Mouse (Mus musculus) stomach, embryonic 15.5 days (tissue): Measurements from ENCODE around the gene Casp2. TPM values are rescaled to one million over a fixed set of nuclear protein-coding genes. Genes with fewer than 3 reads are reported as not detected.

Source experiments
- ATAC-seq: fragments of 200-750 bp; cut with Nextera tagmentation; 2 replicates; pipeline ENCODE4 v1.8.0; 2017; ENCODE audit warnings: low read depth, moderate number of reproducible peaks, moderate TSS enrichment; ENCODE audit not compliant: insufficient read depth, low FRiP score
- H3K27ac ChIP-seq: fragments of 300-500 bp; sonication (generic); 2 replicates; pipeline ENCODE4 v1.5.1; 2015; ENCODE audit warnings: mild to moderate bottlenecking, inconsistent platforms
- H3K27me3 ChIP-seq: fragments of 300-500 bp; sonication (generic); replicated peaks from 2 replicates; pipeline ENCODE4 v1.6.1; 2015; ENCODE audit warnings: inconsistent platforms
- H3K36me3 ChIP-seq: fragments of 300-500 bp; sonication (generic); 2 replicates; pipeline ENCODE4 v1.6.1; 2015; ENCODE audit warnings: inconsistent platforms
- H3K4me1 ChIP-seq: fragments of 300-500 bp; sonication (generic); 2 replicates; pipeline ENCODE4 v1.6.1; 2015; ENCODE audit warnings: inconsistent platforms
- H3K4me2 ChIP-seq: fragments of 300-500 bp; sonication (generic); 2 replicates; pipeline ENCODE4 v1.6.1; 2015; ENCODE audit warnings: mild to moderate bottlenecking, inconsistent platforms
- H3K4me3 ChIP-seq: fragments of 300-500 bp; sonication (generic); replicated peaks from 2 replicates; pipeline ENCODE4 v1.5.1; 2015; ENCODE audit warnings: inconsistent platforms
- H3K9ac ChIP-seq: fragments of 300-500 bp; sonication (generic); 2 replicates; pipeline ENCODE4 v1.6.1; 2015; ENCODE audit warnings: inconsistent platforms
- H3K9me3 ChIP-seq: fragments of 300-500 bp; sonication (generic); 2 replicates; pipeline ENCODE4 v1.6.1; 2016; ENCODE audit warnings: inconsistent platforms
- WGBS: fragments of 180-500 bp; shearing (Covaris S2); methylation state at CpG from one replicate; pipeline ENCODE4 v1.1.7; 2015; 5-methylcytosine and 5-hydroxymethylcytosine counted together
- polyA plus RNA-seq: library from polyadenylated mRNA; unstranded; fragments of >200 nt; fragmentation: Nextera tagmentation; extraction: Ambion mirVana; gene quantifications from 2 replicates; pipeline ENCODE4 v1.2.1, GENCODE M21; 2015

Casp2 gene
- polyA plus RNA-seq, 1 experiment from 2014 or later = 48.4 TPM

DNA sequence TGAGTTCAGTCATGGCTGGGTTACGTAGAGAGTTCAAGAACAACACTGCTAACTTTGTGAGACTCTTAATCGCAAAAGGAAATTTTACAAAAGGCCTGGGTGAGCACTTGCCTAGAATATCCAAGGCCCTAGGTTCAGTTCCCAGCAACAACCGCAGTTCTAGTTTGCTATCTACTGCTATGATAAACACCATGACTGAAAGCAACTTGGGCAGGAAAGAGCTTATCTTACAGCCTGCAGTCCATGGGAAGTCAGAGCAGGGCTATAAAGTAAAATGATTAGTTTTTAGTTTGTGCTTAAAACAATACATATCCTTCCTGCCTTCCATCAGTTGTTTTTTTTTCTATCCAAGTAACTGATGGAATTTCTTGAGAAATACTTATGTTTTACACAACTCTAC is 61.7 kb downstream of the Casp2 start:
- Histone ChIP-seq H3K4me2 (no peak overlapping the region), H3K9me3 (no peaks in the 10 kb centered on the region), H3K27ac (no peak overlapping the region), H3K4me1 (peaks cover 16% of the 10 kb centered on the region), H3K36me3 (no peaks in the 10 kb centered on the region), H3K4me3 (no peak overlapping the region), H3K9ac (no peak overlapping the region), H3K27me3 (peaks cover 22% of the 10 kb centered on the region)
- ATAC-seq = no peak
- 85% methylated on average over 3 of the region's 3 CpGs for WGBS

DNA sequence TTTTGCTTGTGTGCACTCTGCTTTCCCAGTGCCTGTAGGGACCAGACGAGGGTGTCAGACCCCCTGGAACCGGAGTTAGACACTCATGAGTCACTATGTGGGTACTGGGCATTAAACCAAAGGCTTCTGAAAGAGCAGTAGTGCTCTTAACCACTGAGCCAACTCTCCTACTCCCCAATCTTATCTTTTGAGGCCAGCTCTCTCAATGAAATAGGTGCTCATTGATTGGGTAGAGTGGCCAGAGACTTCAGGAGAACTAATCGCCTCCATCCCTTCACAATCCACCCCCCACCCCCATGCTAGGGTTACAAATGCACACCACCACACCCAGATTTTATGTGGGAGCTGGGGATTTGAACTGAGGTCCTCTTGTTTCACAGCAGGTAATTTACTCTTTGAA is 64.0 kb downstream of the Casp2 start:
- Histone ChIP-seq H3K9ac (no peak overlapping the region), H3K27ac (no peak overlapping the region), H3K27me3 (peaks cover 12% of the 10 kb centered on the region), H3K4me3 (no peak overlapping the region), H3K4me2 (no peak overlapping the region), H3K36me3 (no peaks in the 10 kb centered on the region), H3K9me3 (no peaks in the 10 kb centered on the region), H3K4me1 (peaks cover 11% of the 10 kb centered on the region)
- no peak for ATAC-seq
- 76% methylated on average over 3 of the region's 3 CpGs for WGBS

DNA sequence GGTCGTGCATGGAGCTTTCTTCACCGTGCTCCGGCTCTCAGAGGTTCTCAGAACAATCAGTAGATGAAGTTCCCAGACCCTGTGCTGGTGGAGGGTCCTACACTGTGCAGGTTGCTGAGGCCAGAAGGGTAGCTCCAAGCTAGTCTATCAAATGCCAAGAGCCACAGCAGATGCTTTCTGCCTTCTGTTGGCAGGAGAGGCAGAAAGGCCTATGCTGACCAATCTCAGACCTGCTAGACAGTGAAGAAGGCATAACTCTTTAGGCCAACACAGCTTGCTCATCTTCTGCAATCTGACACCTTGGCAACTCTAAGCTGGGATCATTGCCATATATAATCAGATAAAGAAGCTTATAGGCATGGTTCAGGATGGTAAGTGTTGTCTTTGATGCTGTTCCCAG is 65.4 kb downstream of the Casp2 start:
- Histone ChIP-seq H3K9ac (no peak overlapping the region), H3K4me2 (no peak overlapping the region), H3K4me1 (no peaks in the 10 kb centered on the region), H3K9me3 (no peaks in the 10 kb centered on the region), H3K27me3 (no peaks in the 10 kb centered on the region), H3K27ac (no peak overlapping the region), H3K36me3 (no peaks in the 10 kb centered on the region), H3K4me3 (no peak overlapping the region)
- 61% methylated on average over 3 of the region's 3 CpGs for WGBS
- no peak for ATAC-seq

DNA sequence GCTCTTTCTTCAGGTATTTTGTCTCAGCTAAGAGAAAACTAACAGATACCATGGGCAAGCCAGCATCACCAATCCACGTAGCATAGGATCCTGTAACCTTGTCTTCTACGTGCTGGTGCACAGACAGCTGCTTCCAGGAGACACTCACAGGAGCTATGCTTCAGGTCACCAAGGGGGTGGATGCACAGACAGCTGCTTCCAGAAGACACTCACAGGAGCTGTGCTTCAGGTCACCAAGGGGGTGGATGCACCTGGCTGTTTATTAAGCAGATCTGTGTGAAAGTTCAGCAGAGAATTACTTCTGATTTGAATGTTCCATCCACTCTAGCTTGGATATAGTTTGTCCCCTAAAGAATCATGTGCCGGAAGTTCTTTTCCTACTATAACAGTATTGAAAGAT is 66.2 kb downstream of the Casp2 start:
- H3K9me3 ChIP-seq = no peaks in the 10 kb centered on the region
- WGBS = 84% methylated on average over 3 of the region's 3 CpGs
- H3K9ac ChIP-seq = no peak overlapping the region
- no peak overlapping the region for H3K4me3 ChIP-seq
- ATAC-seq = no peak
- H3K36me3 ChIP-seq = no peaks in the 10 kb centered on the region
- no peak overlapping the region for H3K27ac ChIP-seq
- H3K4me1 ChIP-seq = no peaks in the 10 kb centered on the region
- H3K27me3 ChIP-seq = no peaks in the 10 kb centered on the region
- no peak overlapping the region for H3K4me2 ChIP-seq

Other genes starting within 250 kb of the Casp2 start
- gene Sva, start 226.6 kb upstream of the Casp2 start, polyA plus RNA-seq = not detected in 2 replicates
- not detected in 2 replicates for gene Tas2r139, start 124.0 kb upstream of the Casp2 start, polyA plus RNA-seq
- not detected in 2 replicates for gene Tas2r144, start 49.7 kb upstream of the Casp2 start, polyA plus RNA-seq
- gene Gstk1, start 19.1 kb upstream of the Casp2 start, polyA plus RNA-seq = 19.1 and 23.0 TPM in 2 replicates
- gene Tmem139, start 3.0 kb upstream of the Casp2 start, polyA plus RNA-seq = 4.8 and 4.9 TPM in 2 replicates
- gene Clcn1, start 21.7 kb downstream of the Casp2 start, polyA plus RNA-seq = 0.08 and 0.12 TPM in 2 replicates
- gene Fam131b, start 59.7 kb downstream of the Casp2 start, polyA plus RNA-seq = 0.22 and 0.23 TPM in 2 replicates
- 96.9 and 105 TPM in 2 replicates for gene Zyx, start 84.6 kb downstream of the Casp2 start, polyA plus RNA-seq
- gene Epha1, start 108.3 kb downstream of the Casp2 start, polyA plus RNA-seq = 16.3 and 16.9 TPM in 2 replicates
- gene Tas2r143, start 135.3 kb downstream of the Casp2 start, polyA plus RNA-seq = not detected in 2 replicates
- gene Tas2r135, start 140.4 kb downstream of the Casp2 start, polyA plus RNA-seq = not detected in 2 replicates
- not detected in 2 replicates for gene Tas2r126, start 169.6 kb downstream of the Casp2 start, polyA plus RNA-seq
- gene Olfr458, start 200.2 kb downstream of the Casp2 start, polyA plus RNA-seq = not detected in 2 replicates
- not detected in 2 replicates for gene Olfr457, start 211.3 kb downstream of the Casp2 start, polyA plus RNA-seq
- gene Olfr456, start 222.2 kb downstream of the Casp2 start, polyA plus RNA-seq = not detected in 2 replicates